Mouse (Mus musculus): ENCODE data around the gene Gm45711. TPM values are rescaled to one million over a fixed set of nuclear protein-coding genes. Genes with fewer than 3 reads are reported as not detected.
"Not testable (repeated sequence)": the region's sequence is repeated elsewhere in the genome, so short reads cannot be mapped to it uniquely, and the experiment has no call there.

Gene Gm45711
- polyA plus RNA-seq, 1 experiment from 2014 or later, result not detected

DNA sequence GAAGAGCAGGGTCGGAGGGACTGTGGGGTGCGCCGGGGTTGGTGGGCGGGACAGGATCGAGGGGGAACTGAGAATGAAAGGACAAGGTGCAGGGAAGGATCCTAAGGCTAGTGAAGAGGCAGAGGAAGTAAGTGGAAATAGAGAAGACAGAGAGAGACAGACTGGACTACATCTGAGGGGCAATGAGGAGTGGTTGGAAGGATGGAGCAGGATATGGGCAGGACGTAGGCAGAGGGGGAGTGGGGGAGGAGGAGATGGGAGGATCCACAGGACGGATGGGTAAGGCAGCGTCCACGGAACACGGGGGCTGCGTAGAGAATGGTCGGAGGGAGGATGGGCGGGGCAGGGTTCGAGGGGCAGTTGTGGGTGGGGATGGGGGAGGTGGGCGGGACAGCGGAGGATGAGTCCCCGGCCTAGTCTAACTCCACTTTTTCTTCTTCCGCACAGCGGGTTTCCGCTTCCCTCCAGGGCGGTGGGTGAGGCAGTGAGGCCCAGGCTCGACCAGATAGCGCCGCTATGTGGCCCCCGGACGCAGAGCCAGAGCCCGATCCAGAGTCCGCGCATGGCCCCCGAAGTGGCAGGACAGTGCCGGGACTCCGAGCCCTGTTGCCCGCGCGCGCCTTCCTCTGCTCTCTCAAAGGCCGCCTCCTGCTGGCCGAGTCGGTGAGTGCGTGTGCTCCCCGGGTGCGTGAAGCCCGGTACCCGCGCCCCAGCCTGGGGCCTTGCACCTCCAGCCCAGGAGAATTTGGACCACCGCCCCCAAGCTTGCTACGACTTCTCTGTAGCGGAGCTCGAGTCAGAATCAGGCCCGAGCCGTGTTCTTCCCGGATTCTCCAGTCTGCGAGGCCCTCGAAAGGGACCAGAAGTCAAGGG is 30.6 kb upstream of the Gm45711 start:
- peak overlapping the region; percentile 55 for H3K9ac ChIP-seq (replicated peaks)
- peak overlapping the region; percentile 94 for H3K4me2 ChIP-seq
- H3K4me1 ChIP-seq, result peaks cover 33% of the 10 kb centered on the region
- peak overlapping the region; percentile 56 for H3K4me3 ChIP-seq (replicated peaks)
- H3K9me3 ChIP-seq (replicated peaks), result no peaks in the 10 kb centered on the region
- peak; percentile 76 for ATAC-seq (ENCODE audit: low FRiP score)
- WGBS, result under 1% methylated on average over 38 of the region's 54 CpGs
- peak overlapping the region; percentile 72 for H3K27ac ChIP-seq (replicated peaks)
- H3K36me3 ChIP-seq, result no peaks in the 10 kb centered on the region
- no peaks in the 10 kb centered on the region for H3K27me3 ChIP-seq (replicated peaks)

- WGBS, result 3% methylated on average over 6 of the region's 6 CpGs
- Histone ChIP-seq H3K4me1 (peaks cover 33% of the 10 kb centered on the region), H3K9me3 (replicated peaks) (no peaks in the 10 kb centered on the region), H3K27ac (replicated peaks) (peak overlapping the region; percentile 72), H3K27me3 (replicated peaks) (no peaks in the 10 kb centered on the region), H3K36me3 (no peaks in the 10 kb centered on the region), H3K4me2 (peak overlapping the region; percentile 94), H3K9ac (replicated peaks) (peak overlapping the region; percentile 55), H3K4me3 (replicated peaks) (peak overlapping the region; percentile 56)
- peak; percentile 4; the same call in 1 of the 2 replicates for ATAC-seq (ENCODE audit: low FRiP score)
Measured at GRCm38 (mm10) chr8:104339983-104340232, 30.0 kb upstream of the Gm45711 start.

GRCm38 (mm10) chr8:104339229-104339982 is 29.5 kb upstream of the Gm45711 start, which contains the start of gene Cmtm3:
Cmtm3 (plus strand) TSS chr8:104339410.
- 0 out of 2 replicates have a peak, but pooled peaks have one; percentile 2 for ATAC-seq (ENCODE audit: low FRiP score)
- peak within 1 kb of the TSS; percentile 72 for H3K27ac ChIP-seq (replicated peaks)
- 17% methylated on average over 18 of the region's 18 CpGs for WGBS

DNA sequence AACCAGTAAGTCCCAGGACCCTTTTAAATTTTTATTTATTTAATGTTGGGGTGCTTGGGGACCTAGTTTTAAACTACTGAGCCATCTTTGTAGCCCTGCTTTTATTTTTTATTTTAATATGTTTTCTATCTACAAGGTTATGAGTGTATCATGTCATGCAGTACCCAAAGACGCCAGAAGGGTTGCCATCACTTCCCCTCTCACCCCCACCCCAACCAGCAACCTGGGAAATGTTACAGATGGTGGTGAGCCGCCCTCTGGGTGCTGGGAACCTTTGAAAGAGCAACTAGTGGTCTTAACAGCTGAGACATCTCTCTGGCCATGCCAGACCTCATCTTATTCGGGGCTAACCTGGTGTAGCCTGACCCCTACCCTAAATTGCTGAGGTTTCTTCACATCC is 28.0 kb upstream of the Gm45711 start:
- WGBS, result 59% methylated on average over 3 of the region's 3 CpGs

More at GRCm38 (mm10) chr8:104339229-104339982, 29.5 kb upstream of the Gm45711 start, which contains the start of gene Cmtm3:
- H3K27me3 ChIP-seq (replicated peaks), result no peaks in the 10 kb centered on the region
- no peaks in the 10 kb centered on the region for H3K9me3 ChIP-seq (replicated peaks)
- H3K4me3 ChIP-seq (replicated peaks), result peak within 1 kb of the TSS; percentile 56
- peak within 1 kb of the TSS; percentile 55 for H3K9ac ChIP-seq (replicated peaks)
- peak within 1 kb of the TSS; percentile 94 for H3K4me2 ChIP-seq
- peaks cover 33% of the 10 kb centered on the region for H3K4me1 ChIP-seq
- H3K36me3 ChIP-seq, result no peaks in the 10 kb centered on the region

DNA sequence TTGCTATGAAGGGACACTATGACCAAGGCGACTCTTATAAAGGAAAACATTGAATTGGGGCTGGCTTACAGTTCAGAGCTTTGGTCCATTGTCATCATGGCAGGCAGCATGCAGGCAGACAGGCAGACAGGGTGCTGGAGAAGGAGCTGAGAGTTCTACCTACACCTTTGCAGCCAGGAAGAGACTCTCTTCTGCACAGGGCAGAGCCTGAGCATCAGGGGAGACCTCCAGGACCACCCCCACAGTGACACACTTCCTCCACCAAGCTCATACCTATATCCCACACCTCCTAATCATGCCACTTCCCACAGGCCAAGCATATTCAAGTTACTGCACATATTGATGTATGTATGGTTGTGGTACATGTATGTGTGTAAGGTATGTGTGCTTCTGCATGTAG is 26.9 kb upstream of the Gm45711 start:
- Histone ChIP-seq H3K4me2 (no peak overlapping the region), H3K9me3 (replicated peaks) (no peaks in the 10 kb centered on the region), H3K36me3 (no peaks in the 10 kb centered on the region), H3K27me3 (replicated peaks) (no peaks in the 10 kb centered on the region), H3K9ac (replicated peaks) (no peak overlapping the region), H3K4me3 (replicated peaks) (no peak overlapping the region), H3K4me1 (peaks cover 25% of the 10 kb centered on the region), H3K27ac (replicated peaks) (no peak overlapping the region)
- no peak for ATAC-seq (ENCODE audit: low FRiP score)
- 94% methylated on average over 1 of the region's 1 CpGs for WGBS

More for the DNA sequence above, 28.0 kb upstream of the Gm45711 start:
- H3K9ac ChIP-seq (replicated peaks), result no peak overlapping the region
- no peak overlapping the region for H3K27ac ChIP-seq (replicated peaks)
- H3K4me1 ChIP-seq, result peaks cover 27% of the 10 kb centered on the region
- H3K36me3 ChIP-seq, result no peaks in the 10 kb centered on the region
- H3K9me3 ChIP-seq (replicated peaks), result no peaks in the 10 kb centered on the region
- H3K4me3 ChIP-seq (replicated peaks), result no peak overlapping the region
- no peak overlapping the region for H3K4me2 ChIP-seq
- ATAC-seq (ENCODE audit: low FRiP score), result no peak
- H3K27me3 ChIP-seq (replicated peaks), result no peaks in the 10 kb centered on the region

DNA sequence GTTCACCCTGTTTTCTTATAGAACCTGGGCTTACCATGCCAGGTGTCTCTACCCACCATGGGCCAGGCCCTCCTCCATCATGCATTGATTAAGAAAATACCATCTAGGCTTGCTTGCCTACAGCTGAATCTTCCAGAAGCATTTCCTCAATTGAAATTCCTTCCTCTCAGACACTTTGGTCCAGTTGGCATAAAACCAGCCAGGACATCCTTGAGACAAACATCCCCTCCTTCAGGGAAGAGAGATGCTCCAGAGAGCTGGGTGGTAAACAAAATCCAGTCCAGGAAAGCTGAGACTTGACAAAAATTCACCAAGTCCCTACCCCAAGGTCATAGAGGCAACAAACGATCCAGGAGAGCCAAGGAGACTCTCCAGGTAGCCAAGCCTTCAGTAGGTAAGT is 24.3 kb upstream of the Gm45711 start:
- H3K4me2 ChIP-seq, result no peak overlapping the region
- no peaks in the 10 kb centered on the region for H3K9me3 ChIP-seq (replicated peaks)
- H3K9ac ChIP-seq (replicated peaks), result no peak overlapping the region
- 75% methylated on average over 1 of the region's 1 CpGs for WGBS
- H3K27me3 ChIP-seq (replicated peaks), result no peaks in the 10 kb centered on the region
- H3K4me3 ChIP-seq (replicated peaks), result no peak overlapping the region
- H3K4me1 ChIP-seq, result peaks cover under 1% of the 10 kb centered on the region; the same call in 1 of the 2 replicates
- H3K36me3 ChIP-seq, result no peaks in the 10 kb centered on the region
- H3K27ac ChIP-seq (replicated peaks), result no peak overlapping the region
- ATAC-seq (ENCODE audit: low FRiP score), result no peak

DNA sequence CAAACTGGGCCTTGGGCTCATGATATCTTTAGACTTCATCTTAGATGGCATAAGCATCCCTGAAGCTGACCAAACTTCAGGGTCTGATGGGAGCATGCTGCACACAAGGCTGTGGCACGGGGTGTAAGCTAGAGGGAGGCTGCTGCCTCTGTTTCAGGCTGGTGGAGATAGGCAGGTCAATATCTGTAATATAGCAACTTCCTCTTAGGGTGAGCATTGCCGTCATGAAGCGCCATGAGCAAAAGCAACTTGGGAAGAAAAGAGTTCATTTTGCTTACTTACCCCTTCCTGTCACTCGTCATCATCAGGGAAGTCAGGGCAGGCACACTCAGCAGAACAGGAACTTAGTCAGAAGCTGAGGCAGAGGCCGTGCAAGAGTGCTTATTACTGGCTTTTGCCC is 23.9 kb upstream of the Gm45711 start:
- Histone ChIP-seq H3K27me3 (replicated peaks) (no peaks in the 10 kb centered on the region), H3K4me1 (no peaks in the 10 kb centered on the region), H3K4me2 (no peak overlapping the region), H3K36me3 (no peaks in the 10 kb centered on the region), H3K9ac (replicated peaks) (no peak overlapping the region), H3K4me3 (replicated peaks) (no peak overlapping the region), H3K9me3 (replicated peaks) (no peaks in the 10 kb centered on the region), H3K27ac (replicated peaks) (no peak overlapping the region)
- WGBS, result 76% methylated on average over 5 of the region's 5 CpGs
- no peak for ATAC-seq (ENCODE audit: low FRiP score)

- Histone ChIP-seq H3K36me3 (no peaks in the 10 kb centered on the region), H3K9ac (replicated peaks) (no peak overlapping the region), H3K27me3 (replicated peaks) (no peaks in the 10 kb centered on the region), H3K9me3 (replicated peaks) (no peaks in the 10 kb centered on the region), H3K27ac (replicated peaks) (no peak overlapping the region), H3K4me1 (no peaks in the 10 kb centered on the region), H3K4me3 (replicated peaks) (no peak overlapping the region), H3K4me2 (no peak overlapping the region)
- 83% methylated on average over 5 of the region's 5 CpGs for WGBS
- no peak for ATAC-seq (ENCODE audit: low FRiP score)
Measured at GRCm38 (mm10) chr8:104332665-104333631, 23.1 kb upstream of the Gm45711 start.

DNA sequence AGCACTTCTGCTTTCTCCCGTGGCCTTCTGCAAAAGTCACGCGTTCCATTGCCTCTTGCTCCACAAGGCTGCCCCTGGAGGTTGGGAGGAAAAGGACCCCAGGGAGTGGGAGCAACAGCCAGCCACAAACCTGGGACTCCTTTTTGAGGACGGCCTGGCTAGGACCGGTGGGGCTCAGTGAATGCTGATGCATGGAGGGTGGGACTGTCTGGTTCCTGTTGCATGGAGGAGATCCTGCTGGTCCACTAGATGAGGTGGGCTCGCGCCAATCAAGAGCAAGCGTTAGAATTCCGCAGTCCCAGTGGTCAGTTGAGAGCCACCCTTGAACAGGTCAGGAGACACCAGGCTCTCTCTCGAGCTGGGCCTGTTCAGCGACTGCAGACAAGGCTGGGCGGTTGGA is 12.0 kb upstream of the Gm45711 start, which contains the start of gene Cmtm2b:
Gene Cmtm2b (plus strand): TSS at position 301 of the 400 bp plus-strand sequence.
- 88% methylated on average over 12 of the region's 12 CpGs for WGBS
- H3K36me3 ChIP-seq, result not testable (repeated sequence)

GRCm38 (mm10) chr8:104321267-104321666 is 11.4 kb upstream of the Gm45711 start, which contains the start of gene Gm11020:
Gm11020 (plus strand) TSS chr8:104321567.
- H3K4me2 ChIP-seq; H3K9me3 ChIP-seq (replicated peaks); H3K36me3 ChIP-seq; H3K27me3 ChIP-seq (replicated peaks); H3K4me3 ChIP-seq (replicated peaks); ATAC-seq (ENCODE audit: low FRiP score); H3K27ac ChIP-seq (replicated peaks); H3K4me1 ChIP-seq; H3K9ac ChIP-seq (replicated peaks): not testable (repeated sequence)
- WGBS, result 89% methylated on average over 11 of the region's 11 CpGs

More for the DNA sequence above, 12.0 kb upstream of the Gm45711 start, which contains the start of gene Cmtm2b:
- H3K27ac ChIP-seq (replicated peaks); H3K4me3 ChIP-seq (replicated peaks); H3K4me1 ChIP-seq; H3K9me3 ChIP-seq (replicated peaks); ATAC-seq (ENCODE audit: low FRiP score); H3K27me3 ChIP-seq (replicated peaks); H3K4me2 ChIP-seq; H3K9ac ChIP-seq (replicated peaks): not testable (repeated sequence)

- 82% methylated on average over 4 of the region's 4 CpGs for WGBS
- Histone ChIP-seq H3K36me3 (no peaks in the 10 kb centered on the region), H3K9me3 (replicated peaks) (no peaks in the 10 kb centered on the region), H3K4me1 (no peaks in the 10 kb centered on the region), H3K27me3 (replicated peaks) (no peaks in the 10 kb centered on the region), H3K27ac (replicated peaks) (no peak overlapping the region), H3K9ac (replicated peaks) (no peak overlapping the region), H3K4me3 (replicated peaks) (no peak overlapping the region), H3K4me2 (no peak overlapping the region)
- no peak for ATAC-seq (ENCODE audit: low FRiP score)
Measured at GRCm38 (mm10) chr8:104313311-104313710, 3.4 kb upstream of the Gm45711 start.
